Mouse (Mus musculus): ENCODE measurements around the gene Fbxl2. TPM values are rescaled to one million over a fixed set of nuclear protein-coding genes. Genes with fewer than 3 reads are reported as not detected.

Gene Fbxl2
- polyA plus RNA-seq, 1 experiment from 2014 or later = 1.6 TPM

DNA sequence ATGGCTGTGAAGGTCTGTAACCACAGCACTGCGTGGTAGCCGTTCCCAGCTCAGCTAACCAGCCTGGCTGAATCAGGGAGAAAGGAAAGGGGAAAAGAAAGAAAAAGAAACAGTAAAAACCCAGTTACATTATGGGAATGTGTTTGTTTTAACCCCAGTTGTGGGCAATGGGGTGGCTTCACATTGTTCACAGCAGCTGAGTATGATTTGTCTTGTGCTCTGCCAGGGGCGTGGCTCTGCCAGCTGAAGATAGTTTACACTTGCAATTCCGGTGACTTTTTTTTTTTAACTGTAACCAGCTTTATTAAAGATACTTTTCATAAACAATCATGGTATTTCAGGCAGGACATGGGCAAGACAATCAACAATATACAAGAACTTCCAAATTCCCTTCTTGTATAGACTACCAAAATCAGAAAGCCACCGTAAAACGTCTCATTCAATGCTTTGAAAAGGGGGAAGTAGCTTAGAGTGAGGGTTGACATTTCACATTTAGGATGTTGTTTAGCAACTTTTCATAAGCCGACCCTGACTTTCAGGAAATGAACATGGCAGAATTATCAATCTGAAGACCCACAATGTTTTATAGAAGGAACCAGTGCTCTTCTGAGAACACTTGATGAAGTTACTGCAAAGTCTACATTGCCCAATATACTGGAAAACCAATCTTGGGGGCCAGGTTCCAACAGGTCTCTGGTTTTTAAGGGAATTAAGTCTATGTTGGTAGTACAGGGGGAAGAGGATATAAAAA is 26.8 kb downstream of the Fbxl2 start:
- H3K4me1 ChIP-seq (replicated peaks) = 0 out of 2 replicates have a peak, but pooled peaks cover 5% of the 10 kb centered on the region
- no peak overlapping the region for H3K4me2 ChIP-seq
- no peaks in the 10 kb centered on the region for H3K27me3 ChIP-seq (replicated peaks)
- H3K9ac ChIP-seq = no peak overlapping the region
- H3K9me3 ChIP-seq (replicated peaks) = no peaks in the 10 kb centered on the region
- WGBS = 82% methylated on average over 7 of the region's 7 CpGs
- no peak for ATAC-seq (ENCODE audit: insufficient number of reproducible peaks, low FRiP score)
- no peaks in the 10 kb centered on the region for H3K36me3 ChIP-seq
- H3K27ac ChIP-seq (ENCODE audit: poor library complexity, severe bottlenecking) = no peak overlapping the region
- no peak overlapping the region for H3K4me3 ChIP-seq

DNA sequence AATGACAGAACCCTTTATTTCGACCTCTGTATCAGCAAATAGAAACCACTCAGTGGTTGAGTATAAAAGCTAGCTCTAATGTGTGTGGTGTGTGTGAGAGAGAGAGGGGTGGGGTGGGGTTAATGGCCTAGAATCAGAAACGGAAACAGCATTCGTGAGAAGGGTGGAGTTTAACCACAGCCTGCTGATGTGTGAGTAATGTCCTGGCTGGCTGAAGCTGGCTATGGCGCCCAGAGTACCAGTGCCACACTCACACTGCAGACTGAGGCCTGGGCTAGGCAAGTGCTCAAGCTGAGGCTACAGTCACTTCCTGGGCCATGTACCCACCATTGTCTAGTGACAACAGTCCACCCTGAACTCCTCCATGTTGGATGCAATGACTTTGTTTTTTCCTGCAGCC is 29.6 kb downstream of the Fbxl2 start:
- Histone ChIP-seq H3K4me3 (no peak overlapping the region), H3K36me3 (no peaks in the 10 kb centered on the region), H3K4me2 (no peak overlapping the region), H3K27ac (ENCODE audit: poor library complexity, severe bottlenecking) (no peak overlapping the region), H3K9ac (no peak overlapping the region), H3K9me3 (replicated peaks) (no peaks in the 10 kb centered on the region), H3K27me3 (replicated peaks) (no peaks in the 10 kb centered on the region), H3K4me1 (replicated peaks) (no peaks in the 10 kb centered on the region)
- 69% methylated on average over 4 of the region's 4 CpGs for WGBS
- no peak for ATAC-seq (ENCODE audit: insufficient number of reproducible peaks, low FRiP score)

DNA sequence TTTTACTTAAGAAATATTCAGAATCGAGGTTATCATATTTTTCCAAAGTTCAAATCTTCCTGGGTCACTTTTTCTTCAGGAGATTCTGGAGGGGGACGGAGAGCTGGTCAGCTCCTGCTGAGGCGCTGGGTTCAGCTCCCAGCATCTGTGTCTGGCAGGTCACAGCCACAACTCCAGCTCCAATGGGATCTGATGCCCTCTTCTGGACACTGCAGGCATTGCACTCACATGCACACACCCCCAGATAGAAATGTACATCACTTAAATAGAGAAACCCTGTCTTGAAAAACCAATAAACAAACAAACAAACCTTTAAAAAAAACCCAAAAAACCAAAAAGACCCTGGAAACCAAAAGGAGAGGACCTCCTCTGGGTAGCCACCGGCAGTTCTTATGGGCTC is 30.3 kb downstream of the Fbxl2 start:
- H3K4me1 ChIP-seq (replicated peaks) = no peaks in the 10 kb centered on the region
- no peak for ATAC-seq (ENCODE audit: insufficient number of reproducible peaks, low FRiP score)
- H3K9ac ChIP-seq = no peak overlapping the region
- no peaks in the 10 kb centered on the region for H3K27me3 ChIP-seq (replicated peaks)
- H3K36me3 ChIP-seq = no peaks in the 10 kb centered on the region
- no peaks in the 10 kb centered on the region for H3K9me3 ChIP-seq (replicated peaks)
- 80% methylated on average over 4 of the region's 4 CpGs for WGBS
- H3K4me2 ChIP-seq = no peak overlapping the region
- no peak overlapping the region for H3K27ac ChIP-seq (ENCODE audit: poor library complexity, severe bottlenecking)
- H3K4me3 ChIP-seq = no peak overlapping the region

DNA sequence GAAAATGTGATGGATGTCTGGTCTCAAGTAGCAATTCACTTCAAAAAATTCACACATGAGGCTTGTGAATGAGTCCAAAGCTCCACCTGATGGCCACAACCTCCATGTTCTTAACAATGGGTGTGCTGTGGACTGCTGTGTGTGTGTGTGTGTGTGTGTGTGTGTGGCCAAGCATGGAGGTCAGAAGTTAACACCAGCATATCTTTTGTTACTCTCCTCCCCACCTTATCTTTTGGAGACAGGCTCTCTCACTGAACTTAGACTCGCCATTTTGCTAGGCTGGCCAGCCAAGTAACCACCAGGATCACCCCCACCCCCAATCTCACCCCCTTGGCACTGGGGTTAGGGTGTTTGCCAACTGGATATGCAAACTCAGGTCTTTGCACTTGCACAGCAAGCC is 32.0 kb downstream of the Fbxl2 start:
- Histone ChIP-seq H3K9me3 (replicated peaks) (no peaks in the 10 kb centered on the region), H3K4me3 (no peak overlapping the region), H3K27me3 (replicated peaks) (no peaks in the 10 kb centered on the region), H3K27ac (ENCODE audit: poor library complexity, severe bottlenecking) (no peak overlapping the region), H3K4me2 (no peak overlapping the region), H3K36me3 (no peaks in the 10 kb centered on the region), H3K9ac (no peak overlapping the region), H3K4me1 (replicated peaks) (no peaks in the 10 kb centered on the region)
- WGBS = 59% methylated on average over 1 of the region's 1 CpGs
- ATAC-seq (ENCODE audit: insufficient number of reproducible peaks, low FRiP score) = no peak

- H3K4me2 ChIP-seq = no peak overlapping the region
- no peaks in the 10 kb centered on the region for H3K4me1 ChIP-seq (replicated peaks)
- 0 out of 2 replicates have a peak, but pooled peaks have one; percentile 33 for ATAC-seq (ENCODE audit: insufficient number of reproducible peaks, low FRiP score)
- H3K9ac ChIP-seq = no peak overlapping the region
- no peaks in the 10 kb centered on the region for H3K9me3 ChIP-seq (replicated peaks)
- H3K27ac ChIP-seq (ENCODE audit: poor library complexity, severe bottlenecking) = no peak overlapping the region
- no peaks in the 10 kb centered on the region for H3K27me3 ChIP-seq (replicated peaks)
- H3K4me3 ChIP-seq = no peak overlapping the region
- no peaks in the 10 kb centered on the region for H3K36me3 ChIP-seq
- WGBS = 49% methylated on average over 18 of the region's 18 CpGs
Measured at GRCm38 (mm10) chr9:114011203-114011602, 34.8 kb downstream of the Fbxl2 start.

DNA sequence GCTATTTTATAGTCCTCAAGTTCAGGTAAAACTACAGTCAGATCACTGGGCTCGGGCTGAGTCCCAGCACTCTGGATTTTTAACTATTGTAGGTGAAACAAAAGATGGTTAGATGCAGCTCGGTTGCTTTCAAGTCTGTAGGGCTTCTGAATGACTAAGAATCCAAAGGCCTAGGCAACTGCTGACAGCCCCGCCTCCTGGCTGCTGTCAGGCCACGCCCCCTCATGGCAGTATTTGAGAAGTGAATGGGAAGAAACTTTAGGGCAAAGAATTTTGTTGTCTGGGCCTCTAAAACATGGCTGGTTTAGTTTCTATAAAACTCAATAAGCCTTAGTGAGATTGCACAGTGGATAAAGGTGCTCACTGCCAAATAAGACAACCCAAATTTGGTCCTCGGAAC is 36.5 kb downstream of the Fbxl2 start:
- Histone ChIP-seq H3K9ac (no peak overlapping the region), H3K4me3 (no peak overlapping the region), H3K4me2 (peak overlapping the region; percentile 11; the same call in 1 of the 2 replicates), H3K36me3 (no peaks in the 10 kb centered on the region), H3K4me1 (replicated peaks) (no peaks in the 10 kb centered on the region), H3K9me3 (replicated peaks) (no peaks in the 10 kb centered on the region), H3K27me3 (replicated peaks) (no peaks in the 10 kb centered on the region), H3K27ac (ENCODE audit: poor library complexity, severe bottlenecking) (no peak overlapping the region)
- WGBS = 47% methylated on average over 5 of the region's 5 CpGs
- no peak for ATAC-seq (ENCODE audit: insufficient number of reproducible peaks, low FRiP score)

- no peaks in the 10 kb centered on the region for H3K9me3 ChIP-seq (replicated peaks)
- no peak overlapping the region for H3K4me3 ChIP-seq
- no peaks in the 10 kb centered on the region for H3K4me1 ChIP-seq (replicated peaks)
- H3K4me2 ChIP-seq = no peak overlapping the region
- H3K36me3 ChIP-seq = no peaks in the 10 kb centered on the region
- H3K27me3 ChIP-seq (replicated peaks) = no peaks in the 10 kb centered on the region
- WGBS = 86% methylated on average over 9 of the region's 9 CpGs
- no peak overlapping the region for H3K9ac ChIP-seq
- no peak for ATAC-seq (ENCODE audit: insufficient number of reproducible peaks, low FRiP score)
- H3K27ac ChIP-seq (ENCODE audit: poor library complexity, severe bottlenecking) = no peak overlapping the region
Measured at GRCm38 (mm10) chr9:114007850-114008350, 38.1 kb downstream of the Fbxl2 start.

DNA sequence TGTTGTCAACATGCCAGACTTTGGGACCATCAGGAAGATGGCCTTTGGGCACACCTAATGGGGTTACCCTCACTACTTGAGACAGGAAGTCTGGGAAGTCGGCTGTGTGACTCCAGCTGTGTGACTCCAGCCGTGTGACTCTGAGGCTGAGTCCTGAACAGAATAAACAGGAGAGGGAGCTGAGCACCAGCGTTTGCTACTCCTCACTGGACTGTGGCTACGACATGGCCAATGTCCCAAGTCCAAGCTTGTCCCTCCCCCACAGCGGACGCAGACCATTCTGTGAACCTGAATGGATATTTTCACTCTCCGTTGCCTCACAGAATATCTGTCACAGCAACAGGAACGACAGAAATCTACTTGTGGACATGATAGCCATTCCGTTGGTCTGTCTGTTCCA is 39.2 kb downstream of the Fbxl2 start:
- H3K36me3 ChIP-seq = peaks cover 4% of the 10 kb centered on the region; the same call in 1 of the 2 replicates
- H3K27ac ChIP-seq (ENCODE audit: poor library complexity, severe bottlenecking) = no peak overlapping the region
- H3K4me3 ChIP-seq = no peak overlapping the region
- H3K4me2 ChIP-seq = no peak overlapping the region
- 64% methylated on average over 9 of the region's 9 CpGs for WGBS
- no peak for ATAC-seq (ENCODE audit: insufficient number of reproducible peaks, low FRiP score)
- no peak overlapping the region for H3K9ac ChIP-seq
- H3K4me1 ChIP-seq (replicated peaks) = no peaks in the 10 kb centered on the region
- no peaks in the 10 kb centered on the region for H3K27me3 ChIP-seq (replicated peaks)
- no peaks in the 10 kb centered on the region; the same call in 1 of the 2 replicates for H3K9me3 ChIP-seq (replicated peaks)

DNA sequence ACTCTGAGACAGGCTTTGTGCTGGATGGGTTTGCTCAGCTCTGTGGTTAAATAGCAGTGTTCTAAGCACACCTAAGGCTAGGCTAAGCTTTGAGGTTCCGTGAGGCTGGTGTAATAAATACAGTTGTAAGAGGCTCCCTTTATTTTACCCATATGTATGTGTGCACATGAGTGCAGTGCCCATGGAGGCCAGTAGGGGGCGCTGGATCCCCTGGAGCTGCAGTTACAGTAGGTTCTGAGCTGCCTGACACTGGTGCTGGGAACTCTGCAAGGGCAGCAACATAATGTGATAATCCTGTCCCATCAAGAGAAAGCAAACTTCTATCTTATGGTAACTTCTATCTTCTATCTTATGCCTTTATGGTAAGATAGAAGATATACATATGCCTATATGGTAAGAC is 47.7 kb downstream of the Fbxl2 start:
- no peak overlapping the region for H3K4me2 ChIP-seq
- no peak overlapping the region for H3K27ac ChIP-seq (ENCODE audit: poor library complexity, severe bottlenecking)
- no peaks in the 10 kb centered on the region for H3K27me3 ChIP-seq (replicated peaks)
- no peak overlapping the region for H3K9ac ChIP-seq
- H3K4me3 ChIP-seq = no peak overlapping the region
- peaks cover 3% of the 10 kb centered on the region for H3K9me3 ChIP-seq (replicated peaks)
- no peak for ATAC-seq (ENCODE audit: insufficient number of reproducible peaks, low FRiP score)
- 51% methylated on average over 2 of the region's 2 CpGs for WGBS
- H3K36me3 ChIP-seq = peaks cover 4% of the 10 kb centered on the region; the same call in 1 of the 2 replicates
- no peaks in the 10 kb centered on the region for H3K4me1 ChIP-seq (replicated peaks)

- WGBS = 88% methylated on average over 7 of the region's 7 CpGs
- no peaks in the 10 kb centered on the region for H3K9me3 ChIP-seq (replicated peaks)
- H3K27ac ChIP-seq (ENCODE audit: poor library complexity, severe bottlenecking) = no peak overlapping the region
- H3K4me3 ChIP-seq = no peak overlapping the region
- no peaks in the 10 kb centered on the region for H3K4me1 ChIP-seq (replicated peaks)
- H3K4me2 ChIP-seq = no peak overlapping the region
- H3K9ac ChIP-seq = no peak overlapping the region
- no peaks in the 10 kb centered on the region for H3K36me3 ChIP-seq
- peaks cover 7% of the 10 kb centered on the region for H3K27me3 ChIP-seq (replicated peaks)
- ATAC-seq (ENCODE audit: insufficient number of reproducible peaks, low FRiP score) = no peak
Measured at GRCm38 (mm10) chr9:113992810-113993209, 53.2 kb downstream of the Fbxl2 start.

DNA sequence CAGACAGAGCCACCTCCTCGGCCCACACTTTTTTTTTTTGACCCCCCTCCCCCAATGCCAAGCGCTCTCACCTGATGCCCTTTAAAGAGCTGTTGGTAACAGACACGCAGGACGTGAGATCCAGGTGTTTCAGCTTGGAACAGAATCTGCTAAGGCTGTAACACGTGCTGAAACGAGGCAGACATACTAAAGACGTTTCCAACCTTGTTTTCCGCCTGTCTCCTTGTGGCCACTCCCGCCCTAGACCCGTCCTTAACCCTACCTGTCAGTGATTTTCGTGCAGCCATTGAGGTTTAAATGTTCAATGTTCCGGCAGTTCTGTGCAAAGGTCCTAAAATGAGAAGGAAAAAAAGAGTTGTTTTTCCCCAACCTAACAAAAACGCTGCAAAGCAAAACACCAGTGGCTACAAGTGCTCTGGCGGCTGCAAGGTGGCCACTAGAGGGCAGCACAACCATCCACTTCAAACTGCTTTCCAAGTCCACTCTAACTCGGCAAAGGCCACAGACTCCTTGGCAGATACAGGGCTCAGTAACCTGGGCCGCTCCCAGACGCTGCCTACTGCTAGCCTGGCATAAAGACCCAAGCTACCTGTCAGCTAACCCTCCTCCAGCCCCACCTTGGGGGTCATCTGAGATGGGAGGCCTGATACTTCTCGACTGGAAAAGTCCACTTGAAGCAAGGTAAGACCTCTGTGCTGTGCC is 55.3 kb downstream of the Fbxl2 start:
- ATAC-seq (ENCODE audit: insufficient number of reproducible peaks, low FRiP score) = peak; percentile 77
- H3K9me3 ChIP-seq (replicated peaks) = no peaks in the 10 kb centered on the region
- peaks cover 7% of the 10 kb centered on the region for H3K27me3 ChIP-seq (replicated peaks)
- 29% methylated on average over 18 of the region's 18 CpGs for WGBS
- H3K9ac ChIP-seq = peak overlapping the region; percentile 36; the same call in 1 of the 2 replicates
- H3K4me2 ChIP-seq = peak overlapping the region; percentile 66
- H3K27ac ChIP-seq (ENCODE audit: poor library complexity, severe bottlenecking) = no peak overlapping the region
- H3K36me3 ChIP-seq = no peaks in the 10 kb centered on the region
- 0 out of 2 replicates have a peak overlapping the region, but pooled peaks have one; percentile 18 for H3K4me3 ChIP-seq
- no peaks in the 10 kb centered on the region for H3K4me1 ChIP-seq (replicated peaks)

Measured in heart, embryonic 12.5 days (tissue).